9 mouse cellular contexts compared by ENCODE assay signal in genomic region chr15:81272305-81273053, GRCm38 (mm10). TPM values are rescaled to one million over a fixed set of nuclear protein-coding genes. Genes with fewer than 3 reads are reported as not detected.
A peak's percentile ranks its signal among the peaks of the same experiment; 100 is the strongest.
DNase-seq lines count a peak whose midpoint lies in the region; ATAC-seq and TF ChIP-seq lines count a peak whose summit lies in the region.
"Had no signal": no experiment of that assay in that cellular context is flagged by ENCODE, and none has a peak within 500 bp of the region (broad histone marks: within the 10 kb centered on the region; RNA-seq: fewer than 3 reads in every experiment).

No protein-coding gene starts in this region.

- intact Hi-C loops in gastrocnemius, postnatal 14 days (cut with DNase I; ENCODE audit: low total_unique reads), result no loop called here

- peak; percentile 89 for ATAC-seq in hindbrain, postnatal 0 days
- ATAC-seq in lung, embryonic 15.5 days (ENCODE audit: borderline replicate concordance, extremely low read depth, low FRiP score, low TSS enrichment), result peak; percentile 75

- H3K9me3 ChIP-seq in hindbrain, postnatal 0 days (ENCODE audit: low read length), result no peaks in the 10 kb centered on the region
- H3K9me3 ChIP-seq in lung, embryonic 15.5 days, result no peaks in the 10 kb centered on the region
- H3K9me3 ChIP-seq: G1E had no signal

- peak; percentile 39 to 40 for DNase-seq in layer of hippocampus, adult 8-10 months (ENCODE audit: low spot score in 2 of 2)
- no peak for DNase-seq in layer of hippocampus, adult 9-10 months (ENCODE audit: low spot score)
- peak; percentile 81 to 87 for DNase-seq in cerebellum, adult 18-20 months
- peak; percentile 71 for DNase-seq in gastrocnemius, postnatal 14 days
- peak; percentile 78 for DNase-seq in hindbrain, postnatal 0 days (ENCODE audit: low spot score)
- peak; percentile 56 for DNase-seq in right cerebral cortex, postnatal 14 days
- DNase-seq in c-Kit-positive CD71-positive TER-119-positive erythroid progenitor cells, embryonic 14.5 days (ENCODE audit: low spot score), result no peak

- H3K4me2 ChIP-seq in hindbrain, postnatal 0 days (ENCODE audit: low read depth, low read length), result peak overlapping the region; percentile 30
- peak overlapping the region; percentile 32 for H3K4me2 ChIP-seq in lung, embryonic 15.5 days

- WGBS in hindbrain, postnatal 0 days, result 11% methylated on average over 13 of the region's 13 CpGs
- 10% methylated on average over 13 of the region's 13 CpGs for WGBS in lung, embryonic 15.5 days

- no peak for TF ChIP-seq CTCF in hindbrain, postnatal 0 days (IDR thresholded peaks at IDR 0.05; ENCODE audit: low read depth)

- H3K9ac ChIP-seq in hindbrain, postnatal 0 days (replicated peaks; ENCODE audit: low read length), result no peak overlapping the region
- H3K9ac ChIP-seq in lung, embryonic 15.5 days, result no peak overlapping the region

- H3K27ac ChIP-seq in hindbrain, postnatal 0 days, result peak overlapping the region; percentile 76
- H3K27ac ChIP-seq in lung, embryonic 15.5 days, result peak overlapping the region; percentile 85

- H3K4me1 ChIP-seq in hindbrain, postnatal 0 days (ENCODE audit: insufficient read depth, low read length), result peaks cover 6% of the 10 kb centered on the region
- H3K4me1 ChIP-seq in lung, embryonic 15.5 days, result peaks cover 21% of the 10 kb centered on the region

- no peaks in the 10 kb centered on the region for H3K36me3 ChIP-seq in hindbrain, postnatal 0 days (ENCODE audit: insufficient read depth, low read length)
- no peaks in the 10 kb centered on the region for H3K36me3 ChIP-seq in lung, embryonic 15.5 days
- H3K36me3 ChIP-seq: G1E had no signal

- H3K27me3 ChIP-seq in hindbrain, postnatal 0 days (ENCODE audit: insufficient read depth, low read length), result no peaks in the 10 kb centered on the region
- H3K27me3 ChIP-seq in lung, embryonic 15.5 days, result no peaks in the 10 kb centered on the region

- no peak overlapping the region for H3K4me3 ChIP-seq in hindbrain, postnatal 0 days (ENCODE audit: low read length)
- no peak overlapping the region for H3K4me3 ChIP-seq in lung, embryonic 15.5 days

RNA-seq across cellular contexts. Expression of gene Mchr1, which starts 37.2 kb away (rescaled TPM):
- total RNA-seq in layer of hippocampus, adult 8-10 months (2022), result 10 to 100 TPM; 19.3 to 25.1 (median 24.3) TPM
- total RNA-seq in gastrocnemius, postnatal 14 days (2021), result 1 to 10 TPM; 1.5 to 1.9 TPM
- total RNA-seq in hindbrain, postnatal 0 days (2014; rRNA removed), result 5.9 and 11.1 TPM in 2 replicates
- 7.0 and 7.8 TPM in 2 replicates for polyA plus RNA-seq in hindbrain, postnatal 0 days (2015; fragmentation: Nextera tagmentation; extraction: Ambion mirVana)
- polyA plus RNA-seq in lung, embryonic 15.5 days (2015; fragmentation: Nextera tagmentation; extraction: Ambion mirVana), result 1.1 TPM in 2 replicates
- polyA plus RNA-seq: G1E had no signal

Comparison
In these comparisons a context has a peak if more than half of its experiments do, and no peak if none do; other contexts are left out.
1. DNase-seq: peak in layer of hippocampus, adult 8-10 months (2 of 2), cerebellum, adult 18-20 months (2 of 2), gastrocnemius, postnatal 14 days (single experiment), hindbrain, postnatal 0 days (single experiment) and right cerebral cortex, postnatal 14 days (single experiment); none in layer of hippocampus, adult 9-10 months (single experiment) and c-Kit-positive CD71-positive TER-119-positive erythroid progenitor cells, embryonic 14.5 days (single experiment).